Mouse (Mus musculus): Measurements from ENCODE around the gene Ptrhd1.

The Ptrhd1 gene

DNA sequence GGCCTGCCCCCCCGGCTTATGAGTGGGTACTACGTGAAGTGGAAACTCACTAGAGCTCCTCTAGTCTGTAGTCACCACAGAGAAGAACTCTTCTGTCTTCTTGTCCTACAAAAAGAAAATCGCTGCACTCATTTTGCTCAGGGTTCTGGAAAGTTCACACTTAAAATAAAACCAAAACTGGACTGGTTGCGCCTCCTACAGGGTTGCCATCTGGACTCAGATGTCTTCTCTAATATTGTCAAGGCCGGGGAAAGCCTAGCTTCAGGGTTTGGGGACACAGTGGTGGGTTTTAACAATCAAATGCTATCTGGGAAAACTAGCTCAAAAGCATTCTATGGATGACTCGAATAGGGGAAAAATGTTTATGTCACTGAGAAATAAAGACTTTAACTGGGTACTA is 16.0 kb downstream of the Ptrhd1 start:
- no peak for DNase-seq

DNA sequence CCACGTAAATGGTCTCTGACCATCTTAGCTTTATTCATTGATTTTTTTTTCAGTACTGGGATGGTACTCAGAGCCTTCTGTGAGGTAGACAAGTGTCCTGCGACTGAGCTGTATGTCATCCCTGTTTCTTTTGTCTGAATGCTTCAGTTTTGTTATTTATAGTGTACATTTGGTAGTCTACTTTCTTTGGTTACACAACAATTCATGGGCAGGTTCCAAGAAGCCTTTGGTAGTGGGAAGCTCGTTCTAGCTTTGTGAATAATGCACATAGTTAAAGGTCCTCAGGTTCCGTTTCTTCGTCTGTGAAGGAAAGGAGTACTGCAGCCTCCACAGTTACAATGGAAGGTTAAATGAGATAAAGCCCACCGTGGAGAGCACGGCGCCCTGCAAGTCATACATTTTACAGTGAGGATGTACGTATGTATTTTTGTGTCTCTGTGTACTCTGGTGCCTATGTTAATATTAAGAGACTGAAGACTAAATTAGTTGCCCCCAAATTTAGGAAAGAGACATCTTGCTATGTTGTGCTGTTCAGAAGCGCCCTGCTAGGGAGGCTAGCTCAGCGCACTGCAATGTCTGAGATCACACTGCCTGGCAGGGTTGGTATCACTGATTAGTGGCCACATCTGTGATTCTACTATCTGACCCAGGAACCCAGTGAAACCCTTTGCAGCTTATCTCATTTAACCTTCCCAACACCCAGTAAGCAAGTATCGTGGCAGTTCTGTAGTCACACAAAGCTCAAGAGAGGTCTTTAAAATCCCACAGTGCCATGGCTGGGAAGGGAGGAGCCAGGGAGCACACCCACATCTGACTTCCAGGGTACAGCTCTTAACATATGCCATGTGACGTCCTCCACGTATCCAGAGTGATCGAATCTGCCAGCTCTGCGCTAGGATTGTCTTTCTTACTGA is 19.2 kb downstream of the Ptrhd1 start:
- no peak for DNase-seq

DNA sequence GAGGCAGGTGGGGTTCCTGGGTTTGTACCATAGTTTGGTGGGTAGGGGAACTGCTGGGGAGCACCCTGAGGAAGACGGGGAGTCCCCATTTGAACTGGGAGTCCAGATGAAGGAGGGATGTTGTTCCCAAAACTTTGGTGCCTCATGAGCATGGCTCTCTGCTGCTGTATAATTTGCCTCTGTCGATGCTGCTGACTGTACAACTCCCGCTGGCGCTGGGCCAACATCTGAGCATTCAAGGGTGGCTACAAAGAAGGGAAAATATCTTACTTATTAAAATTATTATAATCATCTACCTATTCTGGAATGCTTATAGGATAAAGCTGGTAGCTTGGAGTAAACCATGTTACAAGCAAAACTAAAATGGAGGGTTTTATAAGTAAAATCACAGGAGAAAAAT is 33.9 kb downstream of the Ptrhd1 start:
- DNase-seq = no peak

DNA sequence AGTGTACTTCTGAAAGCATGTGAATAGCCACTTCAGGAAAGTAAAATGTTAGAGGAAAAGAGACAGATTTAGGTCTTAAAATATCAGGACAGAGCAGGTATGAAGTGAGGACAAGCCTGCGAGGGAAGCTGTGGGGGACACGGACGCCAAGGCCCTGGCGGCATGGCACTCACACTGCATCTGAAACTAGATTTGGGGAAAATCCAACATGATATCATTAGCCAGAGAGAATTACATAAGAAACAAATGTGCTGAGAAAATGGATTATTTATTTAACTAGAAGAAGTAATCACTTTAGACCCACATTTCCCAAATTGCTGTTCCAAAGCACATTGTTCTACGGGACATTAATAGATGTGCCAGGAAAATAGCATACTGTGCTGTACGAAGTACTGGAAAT is 37.3 kb downstream of the Ptrhd1 start:
- peak; percentile 41 for DNase-seq

DNA sequence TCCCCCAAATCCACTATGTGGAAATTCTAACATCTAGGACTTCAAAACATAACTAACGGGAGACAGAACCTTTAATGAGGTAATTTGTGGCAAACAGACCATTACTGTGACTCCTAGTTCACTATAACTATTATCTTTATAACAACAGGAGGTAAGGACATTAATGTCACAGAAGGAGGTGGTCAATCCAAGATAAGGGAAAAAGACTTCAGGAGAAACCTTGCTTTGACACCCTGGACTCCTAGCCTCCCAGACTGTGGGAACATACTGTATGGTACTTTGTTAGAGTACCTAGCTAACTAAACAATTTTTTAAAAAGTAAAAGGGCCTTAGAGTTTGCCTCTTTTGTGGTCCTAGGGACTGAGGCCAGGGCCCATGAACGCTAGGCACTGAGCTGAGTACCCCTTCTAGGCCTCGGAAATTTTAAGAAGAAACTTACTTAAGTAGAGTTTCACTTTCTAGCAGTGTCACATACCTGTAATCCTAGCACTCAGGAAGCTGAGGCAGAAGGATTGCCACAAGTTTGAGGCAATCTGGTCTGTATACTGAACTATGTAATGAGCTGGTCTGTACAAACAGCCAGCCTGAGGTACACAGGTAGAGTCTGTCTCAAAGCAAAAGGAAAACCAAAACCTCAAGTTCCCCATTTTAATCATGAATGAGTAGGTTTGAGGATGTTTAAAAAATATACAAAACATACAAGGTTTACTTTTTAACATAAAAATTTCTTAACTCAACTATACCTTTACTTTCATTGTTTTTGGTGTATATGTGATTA is 45.3 kb downstream of the Ptrhd1 start:
- no peak for DNase-seq

DNA sequence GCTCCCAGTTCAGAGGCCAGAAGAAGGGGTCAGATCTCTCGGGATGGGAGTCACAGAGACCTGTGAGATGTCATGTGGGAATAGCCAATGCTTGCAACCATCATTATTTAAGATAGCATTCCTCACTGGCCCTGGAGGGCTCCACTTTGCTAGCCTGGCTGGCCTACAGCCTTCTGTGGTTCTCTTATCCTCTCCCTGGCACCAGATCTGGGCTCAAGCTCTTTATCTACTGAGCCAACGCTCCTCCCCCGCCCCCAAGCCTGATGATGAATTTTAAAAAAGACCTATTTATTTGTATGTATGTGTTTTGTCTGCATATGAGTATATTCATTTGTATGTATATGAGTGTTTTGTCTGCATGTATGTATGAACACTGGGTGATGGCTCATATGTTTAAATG is 46.1 kb downstream of the Ptrhd1 start:
- no peak for DNase-seq

DNA sequence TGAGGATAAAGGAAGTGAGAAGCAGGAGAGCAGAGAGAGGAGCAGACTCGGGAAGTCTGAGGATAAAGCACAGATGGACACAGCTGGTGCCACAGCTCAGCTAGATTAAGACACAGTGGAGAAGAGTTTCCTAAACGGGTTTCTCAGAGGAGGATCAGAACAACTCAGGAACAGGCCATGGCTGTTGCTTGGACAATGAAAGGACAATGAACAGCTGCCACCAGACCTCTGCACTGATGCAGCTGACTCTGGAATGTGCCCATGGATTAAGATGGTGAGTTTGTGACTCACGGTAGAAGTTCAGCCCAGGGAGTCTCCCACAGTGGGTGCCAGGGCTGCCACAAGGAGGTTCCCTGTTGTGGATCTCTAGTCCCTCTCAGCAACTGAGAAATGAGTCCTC is 51.4 kb downstream of the Ptrhd1 start:
- no peak for DNase-seq

Measured in layer of hippocampus, adult 9-11 months (tissue).